Mouse (Mus musculus) kidney, adult 2 months (tissue): Measurements from ENCODE around the gene Mtmr12.

ENCODE experiments used
- CTCF ChIP-seq: fragments of 200-500 bp; conservative IDR thresholded peaks from 2 replicates; pipeline ENCODE4 v1.5.1; 2011; ENCODE audit warnings: low read depth, mild to moderate bottlenecking, control low read depth, low read length, moderate library complexity, mixed read lengths; ENCODE audit not compliant: insufficient read depth, insufficient read length
- POLR2A ChIP-seq: fragments of 200-500 bp; IDR thresholded peaks from one replicate; pipeline ENCODE4 v1.6.1; 2011; ENCODE audit warnings: low read depth, low read length, control low read depth

GRCm38 (mm10) chr15:12279816-12280215, 75.0 kb downstream of the Mtmr12 start:
- no peak for TF ChIP-seq CTCF
- TF ChIP-seq POLR2A = no peak
